Mouse (Mus musculus) adrenal gland, postnatal 4 days (tissue): Measurements from ENCODE around the gene Gm43738. TPM values are rescaled to one million over a fixed set of nuclear protein-coding genes. Genes with fewer than 3 reads are reported as not detected.

ENCODE experiments used
- DNase-seq, 2 experiments: peaks; one replicate each; pipeline ENCODE4 v3.0.0; 2021 to 2022; ENCODE audit warnings: low spot score in 2 of 2, mixed read lengths in 2 of 2
- total RNA-seq, 2 experiments: library from RNA; stranded (reverse); gene quantifications; 2 replicates each; pipeline ENCODE4 v1.2.3; 2021

Gene Gm43738
- total RNA-seq, 2 experiments from 2014 or later = not detected

DNA sequence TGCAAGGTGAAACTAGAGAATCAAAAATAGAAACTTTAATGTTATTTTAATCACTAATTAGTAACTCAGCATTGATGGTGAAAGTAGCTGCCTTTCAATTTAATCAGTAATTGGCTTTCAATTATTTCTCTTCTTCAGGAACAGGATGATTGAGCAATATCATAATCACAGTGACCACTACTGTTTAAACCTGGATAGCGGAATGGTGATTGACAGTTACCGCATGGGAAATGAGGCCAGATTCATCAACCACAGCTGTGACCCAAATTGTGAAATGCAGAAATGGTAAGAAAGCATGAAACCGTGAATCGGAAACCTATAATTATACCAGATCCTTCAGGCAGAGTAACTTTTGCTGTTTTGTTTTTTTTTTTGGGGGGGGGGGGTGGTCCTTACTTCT lies 57.5 kb downstream of the Gm43738 start:
- DNase-seq = no peak

Other genes with a start within 250 kb of the Gm43738 start
- gene Msto1, start 187.1 kb downstream of the Gm43738 start, total RNA-seq = 10 to 100 TPM; 37.1 to 39.5 TPM
- 10 to 100 TPM; 47.3 to 51.6 TPM for gene Ash1l, start 150.5 kb downstream of the Gm43738 start, total RNA-seq
- gene Dap3, start 149.9 kb downstream of the Gm43738 start, total RNA-seq = 100 to 1,000 TPM; 115 to 118 TPM
- 10 to 100 TPM; 21.9 to 27.4 TPM for gene Rusc1, start 7.8 kb downstream of the Gm43738 start, total RNA-seq
- gene Fdps, start 860 bp upstream of the Gm43738 start, total RNA-seq = 10 to 100 TPM; 79.4 to 85.0 TPM
- gene Pklr, start 35.0 kb upstream of the Gm43738 start, total RNA-seq = 10 to 100 TPM; 11.2 to 24.5 TPM
- 10 to 100 TPM; 15.0 to 17.8 TPM for gene Hcn3, start 59.1 kb upstream of the Gm43738 start, total RNA-seq
- 100 to 1,000 TPM; 103 TPM for gene Clk2, start 63.7 kb upstream of the Gm43738 start, total RNA-seq
- gene Scamp3, start 76.4 kb upstream of the Gm43738 start, total RNA-seq = 100 to 1,000 TPM; 114 to 122 TPM
- gene Fam189b, start 82.0 kb upstream of the Gm43738 start, total RNA-seq = 10 to 100 TPM; 27.2 to 34.1 TPM
- gene Gba, start 101.8 kb upstream of the Gm43738 start, total RNA-seq = 10 to 100 TPM; 60.8 to 61.2 TPM
- 10 to 100 TPM; 31.1 to 36.7 TPM for gene Thbs3, start 114.1 kb upstream of the Gm43738 start, total RNA-seq
- 100 to 1,000 TPM; 179 to 182 TPM for gene Mtx1, start 126.0 kb upstream of the Gm43738 start, total RNA-seq
- 1 to 10 TPM; 1.2 to 8.9 TPM for gene Muc1, start 128.0 kb upstream of the Gm43738 start, total RNA-seq
- gene Krtcap2, start 144.9 kb upstream of the Gm43738 start, total RNA-seq = 100 to 1,000 TPM; 120 to 130 TPM
- 1 to 10 TPM; 3.4 to 4.9 TPM for gene Trim46, start 145.2 kb upstream of the Gm43738 start, total RNA-seq
- gene Dpm3, start 158.3 kb upstream of the Gm43738 start, total RNA-seq = 100 to 1,000 TPM; 108 TPM
- gene Slc50a1, start 169.5 kb upstream of the Gm43738 start, total RNA-seq = 10 to 100 TPM; 62.4 to 63.1 TPM
- 10 to 100 TPM; 32.1 to 35.2 TPM for gene Efna1, start 180.0 kb upstream of the Gm43738 start, total RNA-seq
- 1 to 10 TPM in 1 of 2 experiments, under 1 TPM in 1; 0.84 to 1.6 TPM for gene Efna3, start 221.9 kb upstream of the Gm43738 start, total RNA-seq
- 1 to 10 TPM; 3.3 to 6.1 TPM for gene Efna4, start 236.9 kb upstream of the Gm43738 start, total RNA-seq
- 10 to 100 TPM; 60.7 to 74.6 TPM for gene Adam15, start 248.9 kb upstream of the Gm43738 start, total RNA-seq